Mouse (Mus musculus): ENCODE results near the gene Unc13c. TPM values are rescaled to one million over a fixed set of nuclear protein-coding genes. Genes with fewer than 3 reads are reported as not detected.

The Unc13c gene
- polyA plus RNA-seq, 1 experiment from 2014 or later, result 0.17 TPM

Other genes with a start within 250 kb of the Unc13c start
- 0.11 and 0.13 TPM in 2 replicates for gene Wdr72, start 141.4 kb upstream of the Unc13c start, polyA plus RNA-seq (2014; fragmentation: Nextera tagmentation; extraction: Ambion mirVana)

Data from embryonic facial prominence, embryonic 11.5 days (tissue).